Mouse (Mus musculus) intestine, embryonic 16.5 days (tissue): ENCODE results near the gene Aprt. TPM values are rescaled to one million over a fixed set of nuclear protein-coding genes. Genes with fewer than 3 reads are reported as not detected.
"Not testable (repeated sequence)": the region's sequence is repeated elsewhere in the genome, so short reads cannot be mapped to it uniquely, and the experiment has no call there.

Experiments used
- ATAC-seq: fragments of 200-750 bp; cut with Nextera tagmentation; 2 replicates; pipeline ENCODE4 v1.8.0; 2017; ENCODE audit warnings: moderate TSS enrichment, moderate library complexity
- H3K27ac ChIP-seq: fragments of 300-500 bp; sonication (generic); 2 replicates; pipeline ENCODE4 v1.5.1; 2014; ENCODE audit warnings: mild to moderate bottlenecking, low read length
- H3K27me3 ChIP-seq: fragments of 300-500 bp; sonication (generic); replicated peaks from 2 replicates; pipeline ENCODE4 v1.6.1; 2014; ENCODE audit warnings: low read length, control low read depth, mixed read lengths; ENCODE audit not compliant: control insufficient read depth, insufficient read depth
- H3K36me3 ChIP-seq: fragments of 300-500 bp; sonication (generic); 2 replicates; pipeline ENCODE4 v1.6.1; 2014; ENCODE audit warnings: low read length, control low read depth; ENCODE audit not compliant: control insufficient read depth, insufficient read depth
- H3K4me1 ChIP-seq: fragments of 300-500 bp; sonication (generic); 2 replicates; pipeline ENCODE4 v1.6.1; 2014; ENCODE audit warnings: low read length, control low read depth, mixed read lengths; ENCODE audit not compliant: control insufficient read depth, insufficient read depth
- H3K4me2 ChIP-seq: fragments of 300-500 bp; sonication (generic); 2 replicates; pipeline ENCODE4 v1.6.1; 2014; ENCODE audit warnings: low read depth, low read length, control low read depth
- H3K4me3 ChIP-seq: fragments of 300-500 bp; sonication (generic); 2 replicates; pipeline ENCODE4 v1.5.1; 2014; ENCODE audit warnings: mild to moderate bottlenecking, low read length
- H3K9ac ChIP-seq: fragments of 300-500 bp; sonication (generic); 2 replicates; pipeline ENCODE4 v1.6.1; 2014; ENCODE audit warnings: low read depth, low read length
- H3K9me3 ChIP-seq: fragments of 300-500 bp; sonication (generic); 2 replicates; pipeline ENCODE4 v1.6.1; 2016; ENCODE audit warnings: low read length, control low read depth; ENCODE audit not compliant: control insufficient read depth
- WGBS: fragments of 180-500 bp; shearing (Covaris S2); extraction: QIAGEN DNeasy Blood & Tissue Kit; methylation state at CpG from one replicate; pipeline ENCODE4 v1.1.7; 2014; 5-methylcytosine and 5-hydroxymethylcytosine counted together
- polyA plus RNA-seq: library from polyadenylated mRNA; unstranded; fragments of >200 nt; fragmentation: Nextera tagmentation; extraction: Ambion mirVana; gene quantifications from 2 replicates; pipeline ENCODE4 v1.2.1, GENCODE M21; 2015

The Aprt gene
- polyA plus RNA-seq, 1 experiment from 2014 or later, result 736 TPM

GRCm38 (mm10) chr8:122575735-122576647 is 718 bp downstream of the Aprt start:
- H3K4me1 ChIP-seq, result peaks cover 42% of the 10 kb centered on the region
- H3K4me3 ChIP-seq, result peak overlapping the region; percentile 71
- peak overlapping the region; percentile 50 for H3K4me2 ChIP-seq
- H3K27me3 ChIP-seq, result no peaks in the 10 kb centered on the region
- no peaks in the 10 kb centered on the region for H3K9me3 ChIP-seq
- H3K9ac ChIP-seq, result peak overlapping the region; percentile 90
- H3K27ac ChIP-seq, result peak overlapping the region; percentile 94
- WGBS, result 14% methylated on average over 21 of the region's 21 CpGs
- ATAC-seq, result peak; percentile 10
- H3K36me3 ChIP-seq, result peaks cover 11% of the 10 kb centered on the region; the same call in 1 of the 2 replicates

- Histone ChIP-seq H3K4me2 (peak overlapping the region; percentile 50), H3K27me3 (no peaks in the 10 kb centered on the region), H3K9me3 (no peaks in the 10 kb centered on the region), H3K36me3 (peaks cover 17% of the 10 kb centered on the region; the same call in 1 of the 2 replicates), H3K27ac (peak overlapping the region; percentile 94), H3K4me1 (peaks cover 42% of the 10 kb centered on the region), H3K4me3 (peak overlapping the region; percentile 71), H3K9ac (peak overlapping the region; percentile 90)
- 49% methylated on average over 8 of the region's 8 CpGs for WGBS
- ATAC-seq, result peak; percentile 4; the same call in 1 of the 2 replicates
Observed at GRCm38 (mm10) chr8:122575286-122575685, 1.4 kb downstream of the Aprt start.

GRCm38 (mm10) chr8:122574667-122575251 is 1.9 kb downstream of the Aprt start:
- 20% methylated on average over 10 of the region's 10 CpGs for WGBS
- H3K9ac ChIP-seq, result peak overlapping the region; percentile 90
- ATAC-seq, result peak; percentile 72

GRCm38 (mm10) chr8:122574264-122574663 is 2.4 kb downstream of the Aprt start:
- ATAC-seq, result no peak
- 29% methylated on average over 3 of the region's 3 CpGs for WGBS
- peak overlapping the region; percentile 50; the same call in 1 of the 2 replicates for H3K4me2 ChIP-seq
- peaks cover 25% of the 10 kb centered on the region; the same call in 1 of the 2 replicates for H3K36me3 ChIP-seq
- no peak overlapping the region for H3K9ac ChIP-seq
- H3K27ac ChIP-seq, result peak overlapping the region; percentile 94
- no peaks in the 10 kb centered on the region for H3K9me3 ChIP-seq
- no peak overlapping the region; the same call in 1 of the 2 replicates for H3K4me3 ChIP-seq
- H3K27me3 ChIP-seq, result no peaks in the 10 kb centered on the region
- peaks cover 40% of the 10 kb centered on the region for H3K4me1 ChIP-seq

More at GRCm38 (mm10) chr8:122574667-122575251, 1.9 kb downstream of the Aprt start:
- no peaks in the 10 kb centered on the region for H3K27me3 ChIP-seq
- H3K4me3 ChIP-seq, result peak overlapping the region; percentile 71
- peaks cover 21% of the 10 kb centered on the region; the same call in 1 of the 2 replicates for H3K36me3 ChIP-seq
- no peaks in the 10 kb centered on the region for H3K9me3 ChIP-seq
- H3K4me1 ChIP-seq, result peaks cover 40% of the 10 kb centered on the region
- peak overlapping the region; percentile 50 for H3K4me2 ChIP-seq
- peak overlapping the region; percentile 94 for H3K27ac ChIP-seq

GRCm38 (mm10) chr8:122573577-122573976 is 3.1 kb downstream of the Aprt start:
- Histone ChIP-seq H3K9me3 (no peaks in the 10 kb centered on the region), H3K4me2 (no peak overlapping the region), H3K27me3 (no peaks in the 10 kb centered on the region), H3K27ac (peak overlapping the region; percentile 94), H3K9ac (peak overlapping the region; percentile 33), H3K4me1 (peaks cover 45% of the 10 kb centered on the region), H3K4me3 (no peak overlapping the region), H3K36me3 (peaks cover 25% of the 10 kb centered on the region; the same call in 1 of the 2 replicates)
- 55% methylated on average over 9 of the region's 9 CpGs for WGBS
- ATAC-seq, result no peak

- peaks cover 25% of the 10 kb centered on the region; the same call in 1 of the 2 replicates for H3K36me3 ChIP-seq
- not testable (repeated sequence) for ATAC-seq, H3K27me3 ChIP-seq, H3K9me3 ChIP-seq, H3K4me2 ChIP-seq, H3K4me3 ChIP-seq, H3K9ac ChIP-seq
- peaks cover 45% of the 10 kb centered on the region for H3K4me1 ChIP-seq
- 45% methylated on average over 4 of the region's 4 CpGs for WGBS
- peak overlapping the region; percentile 94; the same call in 1 of the 2 replicates for H3K27ac ChIP-seq
Observed at GRCm38 (mm10) chr8:122573176-122573575, 3.5 kb downstream of the Aprt start.

- no peak overlapping the region for H3K9ac ChIP-seq
- H3K4me1 ChIP-seq, result peaks cover 45% of the 10 kb centered on the region
- no peak for ATAC-seq
- 83% methylated on average over 3 of the region's 3 CpGs for WGBS
- peak overlapping the region; percentile 23 for H3K27ac ChIP-seq
- H3K4me3 ChIP-seq, result no peak overlapping the region
- H3K9me3 ChIP-seq, result no peaks in the 10 kb centered on the region
- H3K36me3 ChIP-seq, result peaks cover 25% of the 10 kb centered on the region; the same call in 1 of the 2 replicates
- no peaks in the 10 kb centered on the region for H3K27me3 ChIP-seq
- H3K4me2 ChIP-seq, result no peak overlapping the region
Observed at GRCm38 (mm10) chr8:122572751-122573150, 4.0 kb downstream of the Aprt start.

- 91% methylated on average over 17 of the region's 17 CpGs for WGBS
- H3K4me3 ChIP-seq, result no peak overlapping the region
- no peaks in the 10 kb centered on the region for H3K27me3 ChIP-seq
- ATAC-seq, result no peak
- H3K27ac ChIP-seq, result no peak overlapping the region
- peak overlapping the region; percentile 0; the same call in 1 of the 2 replicates for H3K9ac ChIP-seq
- no peak overlapping the region for H3K4me2 ChIP-seq
- no peaks in the 10 kb centered on the region for H3K9me3 ChIP-seq
- peaks cover 25% of the 10 kb centered on the region; the same call in 1 of the 2 replicates for H3K36me3 ChIP-seq
- H3K4me1 ChIP-seq, result peaks cover 44% of the 10 kb centered on the region
Observed at GRCm38 (mm10) chr8:122571750-122572267, 4.9 kb downstream of the Aprt start.

GRCm38 (mm10) chr8:122571153-122571552 is 5.6 kb downstream of the Aprt start:
- peaks cover 50% of the 10 kb centered on the region for H3K4me1 ChIP-seq
- H3K27me3 ChIP-seq, result no peaks in the 10 kb centered on the region
- H3K4me2 ChIP-seq, result no peak overlapping the region
- WGBS, result 92% methylated on average over 11 of the region's 11 CpGs
- no peak overlapping the region for H3K27ac ChIP-seq
- H3K36me3 ChIP-seq, result peaks cover 25% of the 10 kb centered on the region; the same call in 1 of the 2 replicates
- no peak overlapping the region for H3K4me3 ChIP-seq
- H3K9ac ChIP-seq, result no peak overlapping the region; the same call in 1 of the 2 replicates
- H3K9me3 ChIP-seq, result no peaks in the 10 kb centered on the region
- no peak for ATAC-seq
